Mouse (Mus musculus) liver, embryonic 12.5 days (tissue): ENCODE data around the gene Glis1. TPM values are rescaled to one million over a fixed set of nuclear protein-coding genes. Genes with fewer than 3 reads are reported as not detected.

Source experiments
- ATAC-seq: fragments of 200-750 bp; cut with Nextera tagmentation; 2 replicates; pipeline ENCODE4 v1.8.0; 2017; ENCODE audit warnings: moderate number of reproducible peaks, mild to moderate bottlenecking, moderate library complexity
- H3K27ac ChIP-seq: fragments of 300-500 bp; sonication (generic); 2 replicates; pipeline ENCODE4 v1.5.1; 2016; ENCODE audit warnings: mild to moderate bottlenecking
- H3K27me3 ChIP-seq: fragments of 300-500 bp; sonication (generic); replicated peaks from 2 replicates; pipeline ENCODE4 v1.6.1; 2016; ENCODE audit warnings: mild to moderate bottlenecking, moderate library complexity
- H3K36me3 ChIP-seq: fragments of 300-500 bp; sonication (generic); 2 replicates; pipeline ENCODE4 v1.6.1; 2016; ENCODE audit warnings: mild to moderate bottlenecking, moderate library complexity
- H3K4me1 ChIP-seq: fragments of 300-500 bp; sonication (generic); 2 replicates; pipeline ENCODE4 v1.6.1; 2016
- H3K4me2 ChIP-seq: fragments of 300-500 bp; sonication (generic); 2 replicates; pipeline ENCODE4 v1.6.1; 2016; ENCODE audit warnings: mild to moderate bottlenecking, moderate library complexity
- H3K4me3 ChIP-seq: fragments of 300-500 bp; sonication (generic); 2 replicates; pipeline ENCODE4 v1.5.1; 2016; ENCODE audit warnings: mild to moderate bottlenecking, moderate library complexity
- H3K9ac ChIP-seq: fragments of 300-500 bp; sonication (generic); 2 replicates; pipeline ENCODE4 v1.6.1; 2016; ENCODE audit warnings: mild to moderate bottlenecking, moderate library complexity
- H3K9me3 ChIP-seq: fragments of 300-500 bp; sonication (generic); replicated peaks from 2 replicates; pipeline ENCODE4 v1.6.1; 2016; ENCODE audit warnings: mild to moderate bottlenecking, moderate library complexity
- WGBS: fragments of 180-500 bp; shearing (Covaris S2); methylation state at CpG from one replicate; pipeline ENCODE4 v1.1.7; 2016; ENCODE audit not compliant: insufficient replicate concordance; 5-methylcytosine and 5-hydroxymethylcytosine counted together
- polyA plus RNA-seq: library from polyadenylated mRNA; unstranded; fragments of >200 nt; fragmentation: Nextera tagmentation; extraction: Ambion mirVana; gene quantifications from 2 replicates; pipeline ENCODE4 v1.2.1, GENCODE M21; 2016

Glis1 gene
- polyA plus RNA-seq, 1 experiment from 2014 or later = 0.24 TPM

DNA sequence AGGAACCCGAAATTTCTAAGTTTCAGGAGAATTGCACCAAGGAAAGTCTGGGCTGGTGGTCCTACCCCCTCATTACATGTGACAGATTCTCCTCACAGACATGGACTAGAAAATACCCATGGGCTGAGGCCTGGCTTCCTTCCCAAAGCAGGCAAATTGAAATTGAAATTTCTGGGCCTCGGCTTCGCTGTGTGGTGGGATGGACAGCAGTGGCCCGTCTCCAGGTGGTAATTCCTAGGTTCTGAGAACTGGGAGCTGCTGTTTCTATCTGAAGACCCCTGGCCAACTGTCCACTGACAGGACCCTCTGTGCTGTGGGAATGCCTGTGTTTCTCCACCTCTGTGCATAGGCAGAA, 49.8 kb downstream of the Glis1 start:
- H3K9me3 ChIP-seq = no peaks in the 10 kb centered on the region
- no peaks in the 10 kb centered on the region for H3K36me3 ChIP-seq
- ATAC-seq = no peak
- H3K4me3 ChIP-seq = no peak overlapping the region
- no peaks in the 10 kb centered on the region for H3K4me1 ChIP-seq
- H3K27ac ChIP-seq = no peak overlapping the region
- WGBS = 71% methylated on average over 4 of the region's 4 CpGs
- H3K9ac ChIP-seq = no peak overlapping the region
- H3K27me3 ChIP-seq = peaks cover 16% of the 10 kb centered on the region; the same call in 1 of the 2 replicates
- H3K4me2 ChIP-seq = no peak overlapping the region

DNA sequence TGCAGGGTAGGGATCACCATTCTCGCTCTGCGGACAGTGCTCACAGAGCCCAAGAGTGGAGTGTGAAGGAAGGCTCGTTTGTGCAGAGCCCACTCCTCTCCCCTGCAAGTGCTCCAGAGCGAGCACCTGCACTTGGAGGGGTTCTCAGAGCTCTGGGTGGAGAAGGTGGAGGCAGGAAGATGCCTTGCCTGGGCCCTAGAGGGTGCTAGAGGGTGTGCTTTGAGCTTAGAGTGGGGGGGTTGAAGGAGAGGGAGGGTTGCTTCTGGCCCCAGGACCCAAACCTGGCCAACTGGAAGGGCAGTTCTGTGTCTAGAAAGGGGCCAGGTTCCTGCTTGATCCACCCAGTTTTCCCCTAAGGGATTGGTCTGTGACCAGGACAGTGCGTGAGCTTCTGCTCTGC, 51.5 kb downstream of the Glis1 start:
- ATAC-seq = no peak
- WGBS = 55% methylated on average over 5 of the region's 5 CpGs
- H3K9ac ChIP-seq = no peak overlapping the region

GRCm38 (mm10) chr4:107489121-107489840, 54.9 kb downstream of the Glis1 start:
- no peak for ATAC-seq
- no peaks in the 10 kb centered on the region for H3K4me1 ChIP-seq
- 74% methylated on average over 20 of the region's 20 CpGs for WGBS

More for the DNA sequence above, 51.5 kb downstream of the Glis1 start:
- H3K27ac ChIP-seq = no peak overlapping the region
- H3K36me3 ChIP-seq = no peaks in the 10 kb centered on the region
- peaks cover 12% of the 10 kb centered on the region; the same call in 1 of the 2 replicates for H3K27me3 ChIP-seq
- no peaks in the 10 kb centered on the region for H3K9me3 ChIP-seq
- H3K4me3 ChIP-seq = no peak overlapping the region
- H3K4me1 ChIP-seq = no peaks in the 10 kb centered on the region
- no peak overlapping the region for H3K4me2 ChIP-seq

GRCm38 (mm10) chr4:107492991-107493390, 58.6 kb downstream of the Glis1 start:
- no peak overlapping the region for H3K4me2 ChIP-seq
- H3K27me3 ChIP-seq = peaks cover 25% of the 10 kb centered on the region
- no peak for ATAC-seq
- H3K27ac ChIP-seq = no peak overlapping the region
- no peaks in the 10 kb centered on the region for H3K9me3 ChIP-seq
- no peaks in the 10 kb centered on the region for H3K4me1 ChIP-seq
- H3K4me3 ChIP-seq = no peak overlapping the region
- H3K9ac ChIP-seq = no peak overlapping the region
- H3K36me3 ChIP-seq = no peaks in the 10 kb centered on the region
- 62% methylated on average over 5 of the region's 5 CpGs for WGBS

More at GRCm38 (mm10) chr4:107489121-107489840, 54.9 kb downstream of the Glis1 start:
- Histone ChIP-seq H3K27me3 (peaks cover 18% of the 10 kb centered on the region), H3K4me3 (no peak overlapping the region), H3K4me2 (no peak overlapping the region), H3K9me3 (no peaks in the 10 kb centered on the region), H3K27ac (no peak overlapping the region), H3K36me3 (no peaks in the 10 kb centered on the region), H3K9ac (no peak overlapping the region)

DNA sequence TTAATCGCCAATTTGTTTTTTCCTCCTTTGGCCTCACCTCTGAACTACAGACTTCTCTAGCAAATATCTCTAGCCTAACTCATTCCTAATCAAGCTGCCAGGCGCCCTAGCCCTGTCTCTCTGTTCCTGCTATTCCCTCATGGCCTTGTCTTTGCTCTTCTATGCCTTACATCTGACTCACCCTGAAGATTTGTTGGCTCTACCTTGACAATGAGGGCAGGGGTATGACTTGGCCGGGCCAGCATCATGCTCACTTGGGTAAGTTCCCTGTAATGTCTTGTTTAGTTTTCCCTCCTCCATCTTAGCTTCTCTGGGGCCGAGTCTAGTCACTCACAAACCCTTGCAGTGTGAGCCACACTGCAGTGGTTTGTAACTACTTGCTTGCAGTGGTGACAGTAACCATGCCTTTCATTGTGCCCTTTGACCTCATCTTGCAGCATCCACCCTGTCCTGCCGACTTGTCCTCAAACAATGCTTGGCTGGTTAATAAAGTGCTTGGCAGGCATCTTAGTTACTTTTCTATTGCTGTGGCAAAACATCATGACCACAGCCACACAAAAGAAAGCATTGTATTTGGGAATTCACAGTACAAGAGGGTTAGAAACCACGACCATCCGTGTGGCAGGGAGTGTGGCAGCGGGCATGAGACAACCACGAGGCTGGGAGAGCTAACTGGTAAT, 61.5 kb downstream of the Glis1 start:
- Histone ChIP-seq H3K4me3 (no peak overlapping the region), H3K4me1 (no peaks in the 10 kb centered on the region), H3K27me3 (peaks cover 21% of the 10 kb centered on the region), H3K9ac (no peak overlapping the region), H3K9me3 (no peaks in the 10 kb centered on the region), H3K4me2 (no peak overlapping the region), H3K27ac (no peak overlapping the region), H3K36me3 (no peaks in the 10 kb centered on the region)
- ATAC-seq = no peak
- 64% methylated on average over 9 of the region's 9 CpGs for WGBS

DNA sequence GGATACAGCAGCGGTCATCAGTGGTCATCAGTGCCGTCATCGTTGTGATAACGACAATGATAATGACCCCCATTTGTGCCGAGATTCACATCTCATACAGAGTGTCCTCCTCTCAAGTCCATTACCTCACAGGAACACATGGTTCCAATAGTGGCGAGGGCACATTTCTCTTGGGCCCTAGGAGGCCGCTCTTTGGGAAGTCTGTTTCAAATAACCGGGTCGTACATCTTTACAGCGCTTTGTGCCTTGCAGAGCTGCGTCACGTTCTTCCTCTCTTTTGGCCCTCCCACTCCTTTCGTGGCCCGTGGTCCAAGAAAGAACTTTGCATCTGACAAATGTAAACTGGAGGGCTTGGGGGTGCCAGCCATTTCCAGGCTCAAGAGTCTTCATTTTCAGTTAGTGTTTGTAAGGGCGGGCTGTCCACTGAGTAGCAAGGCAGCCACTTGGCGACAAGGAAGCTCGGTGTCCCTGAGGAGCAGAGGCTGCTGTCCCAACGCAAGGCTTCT, 63.1 kb downstream of the Glis1 start:
- Histone ChIP-seq H3K4me1 (no peaks in the 10 kb centered on the region), H3K36me3 (no peaks in the 10 kb centered on the region), H3K4me2 (no peak overlapping the region), H3K9me3 (no peaks in the 10 kb centered on the region), H3K4me3 (no peak overlapping the region), H3K9ac (no peak overlapping the region), H3K27me3 (peaks cover 21% of the 10 kb centered on the region), H3K27ac (no peak overlapping the region)
- WGBS = 70% methylated on average over 18 of the region's 18 CpGs
- no peak for ATAC-seq

- Histone ChIP-seq H3K4me1 (no peaks in the 10 kb centered on the region), H3K36me3 (no peaks in the 10 kb centered on the region), H3K9me3 (no peaks in the 10 kb centered on the region), H3K4me2 (no peak overlapping the region), H3K27me3 (peaks cover 15% of the 10 kb centered on the region; the same call in 1 of the 2 replicates), H3K9ac (no peak overlapping the region), H3K27ac (no peak overlapping the region), H3K4me3 (no peak overlapping the region)
- WGBS = 70% methylated on average over 10 of the region's 10 CpGs
- ATAC-seq = no peak
Observed at GRCm38 (mm10) chr4:107502601-107503051, 68.2 kb downstream of the Glis1 start.

GRCm38 (mm10) chr4:107514981-107515380, 80.6 kb downstream of the Glis1 start:
- no peak overlapping the region for H3K4me2 ChIP-seq
- no peak for ATAC-seq
- WGBS = 79% methylated on average over 11 of the region's 11 CpGs
- no peaks in the 10 kb centered on the region for H3K36me3 ChIP-seq
- H3K27ac ChIP-seq = no peak overlapping the region
- H3K4me3 ChIP-seq = no peak overlapping the region
- H3K9ac ChIP-seq = no peak overlapping the region
- no peaks in the 10 kb centered on the region for H3K9me3 ChIP-seq
- H3K27me3 ChIP-seq = 0 out of 2 replicates have a peak, but pooled peaks cover 4% of the 10 kb centered on the region
- H3K4me1 ChIP-seq = no peaks in the 10 kb centered on the region

- no peak overlapping the region for H3K4me2 ChIP-seq
- no peak overlapping the region for H3K4me3 ChIP-seq
- no peak overlapping the region for H3K27ac ChIP-seq
- no peaks in the 10 kb centered on the region for H3K4me1 ChIP-seq
- 88% methylated on average over 7 of the region's 7 CpGs for WGBS
- no peaks in the 10 kb centered on the region for H3K9me3 ChIP-seq
- H3K36me3 ChIP-seq = no peaks in the 10 kb centered on the region
- H3K9ac ChIP-seq = no peak overlapping the region
- no peak for ATAC-seq
- H3K27me3 ChIP-seq = 0 out of 2 replicates have a peak, but pooled peaks cover 4% of the 10 kb centered on the region
Observed at GRCm38 (mm10) chr4:107515626-107516025, 81.2 kb downstream of the Glis1 start.

DNA sequence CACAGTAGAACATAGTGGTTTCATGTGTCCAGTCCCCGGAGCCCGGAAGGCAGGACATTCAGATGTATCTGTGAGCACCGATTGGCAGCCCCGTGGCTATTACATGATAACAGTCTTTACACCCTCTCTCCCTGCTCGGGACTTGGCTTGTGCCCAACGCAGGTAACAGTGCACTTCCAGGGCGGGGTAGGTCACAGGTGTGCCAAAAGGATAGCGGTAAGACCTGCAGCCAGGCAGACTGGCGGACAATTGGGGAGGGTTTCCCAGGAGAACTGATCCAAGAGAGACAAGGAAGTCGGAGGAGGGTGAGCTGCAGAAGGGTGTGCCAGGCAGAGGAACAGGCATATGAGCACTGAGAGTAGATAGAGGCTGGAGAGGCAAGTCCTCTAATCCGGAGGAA, 84.4 kb downstream of the Glis1 start:
- H3K27me3 ChIP-seq = 0 out of 2 replicates have a peak, but pooled peaks cover 4% of the 10 kb centered on the region
- no peaks in the 10 kb centered on the region for H3K4me1 ChIP-seq
- WGBS = 77% methylated on average over 11 of the region's 11 CpGs
- ATAC-seq = no peak
- H3K4me3 ChIP-seq = no peak overlapping the region
- no peak overlapping the region for H3K27ac ChIP-seq
- H3K4me2 ChIP-seq = no peak overlapping the region
- H3K36me3 ChIP-seq = no peaks in the 10 kb centered on the region
- no peaks in the 10 kb centered on the region for H3K9me3 ChIP-seq
- no peak overlapping the region for H3K9ac ChIP-seq

DNA sequence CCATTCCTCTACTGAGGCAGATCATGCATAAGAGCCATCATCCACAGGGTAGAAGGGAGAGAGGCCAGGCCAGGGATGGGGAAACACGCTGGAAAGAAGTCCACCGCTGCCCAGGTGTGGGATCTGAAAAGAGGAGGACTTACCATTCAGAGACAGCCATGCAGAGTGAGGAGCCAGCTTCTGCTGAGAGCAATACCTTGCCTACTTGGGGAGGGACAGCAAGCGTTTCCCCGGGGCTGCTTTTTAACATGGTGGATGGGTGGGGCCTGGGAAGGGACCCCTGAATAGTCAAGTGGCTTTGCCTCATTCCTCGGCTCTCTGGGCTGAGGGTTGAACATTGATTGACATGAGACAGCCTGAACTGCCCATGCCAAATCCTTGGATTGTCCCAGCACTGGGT, 85.7 kb downstream of the Glis1 start:
- Histone ChIP-seq H3K27me3 (0 out of 2 replicates have a peak, but pooled peaks cover 11% of the 10 kb centered on the region), H3K9me3 (no peaks in the 10 kb centered on the region), H3K4me3 (no peak overlapping the region), H3K4me2 (no peak overlapping the region), H3K36me3 (no peaks in the 10 kb centered on the region), H3K9ac (no peak overlapping the region), H3K27ac (no peak overlapping the region), H3K4me1 (no peaks in the 10 kb centered on the region)
- ATAC-seq = no peak
- 70% methylated on average over 5 of the region's 5 CpGs for WGBS

- no peak for ATAC-seq
- Histone ChIP-seq H3K9ac (no peak overlapping the region), H3K4me1 (no peaks in the 10 kb centered on the region), H3K36me3 (no peaks in the 10 kb centered on the region), H3K27me3 (0 out of 2 replicates have a peak, but pooled peaks cover 11% of the 10 kb centered on the region), H3K4me3 (no peak overlapping the region), H3K27ac (no peak overlapping the region), H3K9me3 (no peaks in the 10 kb centered on the region), H3K4me2 (no peak overlapping the region)
- 60% methylated on average over 5 of the region's 5 CpGs for WGBS
Observed at GRCm38 (mm10) chr4:107520816-107521215, 86.4 kb downstream of the Glis1 start.
